Comparison of ENCODE assay signal across 7 mouse cellular contexts in genomic region chr1:93753911-93754572, GRCm38 (mm10). TPM values are rescaled to one million over a fixed set of nuclear protein-coding genes. Genes with fewer than 3 reads are reported as not detected.
DNase-seq lines count a peak whose midpoint lies in the region; ATAC-seq lines count a peak whose summit lies in the region.

No protein-coding gene starts in this region.

- H3K27ac ChIP-seq in forebrain, embryonic 13.5 days: peak overlapping the region; percentile 85
- peak overlapping the region; percentile 88 for H3K27ac ChIP-seq in intestine, embryonic 15.5 days
- peak overlapping the region; percentile 94 for H3K27ac ChIP-seq in liver, embryonic 16.5 days (ENCODE audit: low read length)
- peak overlapping the region; percentile 82 for H3K27ac ChIP-seq in neural tube, embryonic 12.5 days

- H3K9me3 ChIP-seq in forebrain, embryonic 13.5 days (replicated peaks): no peaks in the 10 kb centered on the region
- H3K9me3 ChIP-seq in intestine, embryonic 15.5 days: no peaks in the 10 kb centered on the region
- H3K9me3 ChIP-seq in liver, embryonic 16.5 days (replicated peaks; ENCODE audit: control insufficient read depth, low read length): no peaks in the 10 kb centered on the region
- H3K9me3 ChIP-seq in neural tube, embryonic 12.5 days: no peaks in the 10 kb centered on the region

- no peaks in the 10 kb centered on the region for H3K27me3 ChIP-seq in forebrain, embryonic 13.5 days
- no peaks in the 10 kb centered on the region for H3K27me3 ChIP-seq in intestine, embryonic 15.5 days (replicated peaks)
- H3K27me3 ChIP-seq in liver, embryonic 16.5 days (ENCODE audit: control insufficient read depth, insufficient read depth, low read depth, low read length): no peaks in the 10 kb centered on the region
- H3K27me3 ChIP-seq in neural tube, embryonic 12.5 days (replicated peaks): no peaks in the 10 kb centered on the region

- H3K4me1 ChIP-seq in forebrain, embryonic 13.5 days: peaks cover 37% of the 10 kb centered on the region
- no peaks in the 10 kb centered on the region; the same call in none of the 2 replicates for H3K4me1 ChIP-seq in intestine, embryonic 15.5 days (replicated peaks)
- peaks cover 33% of the 10 kb centered on the region for H3K4me1 ChIP-seq in liver, embryonic 16.5 days (ENCODE audit: control insufficient read depth, low read depth, low read length)
- H3K4me1 ChIP-seq in neural tube, embryonic 12.5 days: peaks cover 18% of the 10 kb centered on the region

- peak overlapping the region; percentile 72 for H3K4me2 ChIP-seq in forebrain, embryonic 13.5 days
- peak overlapping the region; percentile 85 for H3K4me2 ChIP-seq in intestine, embryonic 15.5 days (replicated peaks)
- H3K4me2 ChIP-seq in liver, embryonic 16.5 days (ENCODE audit: low read depth, low read length): peak overlapping the region; percentile 95
- peak overlapping the region; percentile 91 for H3K4me2 ChIP-seq in neural tube, embryonic 12.5 days (replicated peaks)

- H3K36me3 ChIP-seq in forebrain, embryonic 13.5 days (ENCODE audit: poor library complexity, severe bottlenecking): peaks cover 17% of the 10 kb centered on the region
- peaks cover 10% of the 10 kb centered on the region; the same call in 1 of the 2 replicates for H3K36me3 ChIP-seq in intestine, embryonic 15.5 days
- no peaks in the 10 kb centered on the region for H3K36me3 ChIP-seq in liver, embryonic 16.5 days (ENCODE audit: control insufficient read depth, insufficient read depth)
- H3K36me3 ChIP-seq in neural tube, embryonic 12.5 days: peaks cover 17% of the 10 kb centered on the region

- peak overlapping the region; percentile 95 for H3K4me3 ChIP-seq in forebrain, embryonic 13.5 days
- peak overlapping the region; percentile 97 for H3K4me3 ChIP-seq in intestine, embryonic 15.5 days (replicated peaks)
- H3K4me3 ChIP-seq in liver, embryonic 16.5 days (ENCODE audit: low read depth, low read length): peak overlapping the region; percentile 86
- peak overlapping the region; percentile 95 for H3K4me3 ChIP-seq in neural tube, embryonic 12.5 days

- peak; percentile 30 for DNase-seq in spleen, adult 12 weeks (ENCODE audit: low spot score)
- DNase-seq in spleen, postnatal 10 days (ENCODE audit: low spot score in 2 of 2): no peak
- peak; percentile 26 for DNase-seq in adipocyte (ENCODE audit: low spot score)

- H3K9ac ChIP-seq in forebrain, embryonic 13.5 days: peak overlapping the region; percentile 90
- peak overlapping the region; percentile 71 for H3K9ac ChIP-seq in intestine, embryonic 15.5 days
- H3K9ac ChIP-seq in liver, embryonic 16.5 days (ENCODE audit: low read depth, low read length): peak overlapping the region; percentile 93
- peak overlapping the region; percentile 89 for H3K9ac ChIP-seq in neural tube, embryonic 12.5 days

- under 1% methylated on average over 58 of the region's 59 CpGs for WGBS in forebrain, embryonic 13.5 days
- WGBS in intestine, embryonic 15.5 days: under 1% methylated on average over 59 of the region's 59 CpGs
- under 1% methylated on average over 58 of the region's 59 CpGs for WGBS in liver, embryonic 16.5 days (ENCODE audit: insufficient replicate concordance)
- under 1% methylated on average over 59 of the region's 59 CpGs for WGBS in neural tube, embryonic 12.5 days

- ATAC-seq in forebrain, embryonic 13.5 days: peak; percentile 39
- peak; percentile 62 for ATAC-seq in intestine, embryonic 15.5 days
- no peak for ATAC-seq in liver, embryonic 16.5 days (ENCODE audit: low read depth)
- peak; percentile 51 for ATAC-seq in neural tube, embryonic 12.5 days (ENCODE audit: low FRiP score, low read depth)

RNA-seq across cellular contexts. Expression of gene Thap4, which starts 0.6 kb away (rescaled TPM):
- 38.0 and 43.2 TPM in 2 replicates for polyA plus RNA-seq in forebrain, embryonic 13.5 days (2015; fragmentation: Nextera tagmentation; extraction: Ambion mirVana)
- 70.0 and 70.9 TPM in 2 replicates for polyA plus RNA-seq in intestine, embryonic 15.5 days (2015; fragmentation: Nextera tagmentation; extraction: Ambion mirVana)
- polyA plus RNA-seq in liver, embryonic 16.5 days (2015; fragmentation: Nextera tagmentation; extraction: Ambion mirVana): 10.6 and 11.9 TPM in 2 replicates
- 36.0 and 36.7 TPM in 2 replicates for polyA plus RNA-seq in neural tube, embryonic 12.5 days (2016; fragmentation: Nextera tagmentation; extraction: Ambion mirVana)

RNA-seq across cellular contexts. Expression of gene Atg4b, which starts 2.7 kb away (rescaled TPM):
- polyA plus RNA-seq in forebrain, embryonic 13.5 days (2015; fragmentation: Nextera tagmentation; extraction: Ambion mirVana): 91.5 and 96.9 TPM in 2 replicates
- polyA plus RNA-seq in intestine, embryonic 15.5 days (2015; fragmentation: Nextera tagmentation; extraction: Ambion mirVana): 69.4 and 79.8 TPM in 2 replicates
- 60.2 and 63.0 TPM in 2 replicates for polyA plus RNA-seq in liver, embryonic 16.5 days (2015; fragmentation: Nextera tagmentation; extraction: Ambion mirVana)
- polyA plus RNA-seq in neural tube, embryonic 12.5 days (2016; fragmentation: Nextera tagmentation; extraction: Ambion mirVana): 116 and 119 TPM in 2 replicates

RNA-seq across cellular contexts. Expression of gene Dtymk, which starts 47.7 kb away (rescaled TPM):
- 234 and 245 TPM in 2 replicates for polyA plus RNA-seq in forebrain, embryonic 13.5 days (2015; fragmentation: Nextera tagmentation; extraction: Ambion mirVana)
- 218 and 226 TPM in 2 replicates for polyA plus RNA-seq in intestine, embryonic 15.5 days (2015; fragmentation: Nextera tagmentation; extraction: Ambion mirVana)
- polyA plus RNA-seq in liver, embryonic 16.5 days (2015; fragmentation: Nextera tagmentation; extraction: Ambion mirVana): 95.9 and 110 TPM in 2 replicates
- 187 TPM in 2 replicates for polyA plus RNA-seq in neural tube, embryonic 12.5 days (2016; fragmentation: Nextera tagmentation; extraction: Ambion mirVana)

RNA-seq across cellular contexts. Expression of gene Ing5, which starts 49.7 kb away (rescaled TPM):
- 14.2 and 15.8 TPM in 2 replicates for polyA plus RNA-seq in forebrain, embryonic 13.5 days (2015; fragmentation: Nextera tagmentation; extraction: Ambion mirVana)
- 16.8 and 17.6 TPM in 2 replicates for polyA plus RNA-seq in intestine, embryonic 15.5 days (2015; fragmentation: Nextera tagmentation; extraction: Ambion mirVana)
- 8.6 and 9.1 TPM in 2 replicates for polyA plus RNA-seq in liver, embryonic 16.5 days (2015; fragmentation: Nextera tagmentation; extraction: Ambion mirVana)
- 12.4 and 14.0 TPM in 2 replicates for polyA plus RNA-seq in neural tube, embryonic 12.5 days (2016; fragmentation: Nextera tagmentation; extraction: Ambion mirVana)

Comparison
In these comparisons a context has a peak if more than half of its experiments do, and no peak if none do; other contexts are left out.
1. DNase-seq: peak in spleen, adult 12 weeks (single experiment) and adipocyte (single experiment); none in spleen, postnatal 10 days (0 of 2).
2. Peak in every context shown above with its lines, with median percentiles within 50 percentile points of each other: H3K27ac ChIP-seq, H3K4me2 ChIP-seq, H3K4me3 ChIP-seq and H3K9ac ChIP-seq.